Mouse (Mus musculus) CH12.LX (cell line): ENCODE data around the gene Ptgis. TPM values are rescaled to one million over a fixed set of nuclear protein-coding genes. Genes with fewer than 3 reads are reported as not detected.

Experiments
- DNase-seq: peaks from one replicate; pipeline ENCODE4 v3.0.0-alpha.2; 2013; ENCODE audit errors: extremely low read depth
- H3K27ac ChIP-seq: 2 replicates; pipeline ENCODE4 v1.5.1; 2012; ENCODE audit warnings: low read depth, mild to moderate bottlenecking, control low read depth, moderate library complexity; ENCODE audit not compliant: insufficient read depth
- H3K27me3 ChIP-seq: replicated peaks from 2 replicates; pipeline ENCODE3; 2012; ENCODE audit warnings: inconsistent platforms
- H3K36me3 ChIP-seq, 2 experiments: replicated peaks in 1 of 2; 2 replicates each; pipeline versions ENCODE3 to v1.6.1; 2012; ENCODE audit warnings: inconsistent platforms in 1 of 2, low read length in 1 of 2, mild to moderate bottlenecking in 1 of 2, mixed read lengths in 1 of 2, moderate library complexity in 1 of 2; ENCODE audit not compliant: control insufficient read depth in 1 of 2, insufficient read depth in 1 of 2
- H3K4me1 ChIP-seq, 2 experiments: 2 replicates each; pipeline ENCODE4 v1.6.1; 2012; ENCODE audit warnings: inconsistent platforms in 1 of 2, moderate library complexity in 1 of 2; ENCODE audit not compliant: insufficient read depth in 2 of 2, control insufficient read depth in 1 of 2
- H3K4me2 ChIP-seq: 2 replicates; pipeline ENCODE4 v1.6.1; 2012; ENCODE audit warnings: low read depth, mild to moderate bottlenecking, control low read depth; ENCODE audit not compliant: poor library complexity, insufficient read depth, severe bottlenecking
- H3K4me3 ChIP-seq, 3 experiments: fragments of 150-350 bp in 1 of 3; sonication (generic) in 1 of 3; replicated peaks in 1 of 3; 2 replicates each; pipeline versions ENCODE3 to v1.5.1; 2011 to 2012; ENCODE audit warnings: low read depth in 2 of 3, low read length in 2 of 3, mild to moderate bottlenecking in 2 of 3, moderate library complexity in 2 of 3, control low read depth in 1 of 3, improper control_type of control experiment in 1 of 3, inconsistent platforms in 1 of 3, mixed read lengths in 1 of 3; ENCODE audit not compliant: poor library complexity in 1 of 3
- H3K79me2 ChIP-seq: replicated peaks from 2 replicates; pipeline ENCODE4 v1.6.1; 2012; ENCODE audit warnings: mild to moderate bottlenecking, moderate library complexity; ENCODE audit not compliant: control insufficient read depth, poor library complexity, insufficient read depth, severe bottlenecking; ENCODE audit errors: extremely low read depth
- H3K9ac ChIP-seq: 2 replicates; pipeline ENCODE4 v1.6.1; 2012; ENCODE audit warnings: low read depth, mild to moderate bottlenecking, control low read depth, moderate library complexity; ENCODE audit not compliant: insufficient read depth
- H3K9me3 ChIP-seq: replicated peaks from 2 replicates; pipeline ENCODE3; 2012; ENCODE audit warnings: low read length, inconsistent platforms, mixed read lengths
- CHD1 ChIP-seq: IDR thresholded peaks from 2 replicates; pipeline ENCODE4 v1.6.1; 2012; ENCODE audit warnings: low read depth, low read length, improper control_type of control experiment, inconsistent platforms
- CTCF ChIP-seq, 2 experiments: IDR thresholded peaks in 1 of 2; conservative IDR thresholded peaks in 1 of 2; 2 replicates each; pipeline ENCODE4 v1.5.1; 2011 to 2012; ENCODE audit warnings: low read depth in 2 of 2, low read length in 2 of 2, improper control_type of control experiment in 1 of 2, inconsistent platforms in 1 of 2, mild to moderate bottlenecking in 1 of 2, moderate library complexity in 1 of 2
- E2F4 ChIP-seq: IDR thresholded peaks from 2 replicates; pipeline ENCODE4 v1.6.1; 2011; ENCODE audit warnings: low read depth, low read length, improper control_type of control experiment; ENCODE audit not compliant: insufficient replicate concordance
- ELF1 ChIP-seq: IDR thresholded peaks from 2 replicates; pipeline ENCODE4 v1.6.1; 2014; ENCODE audit warnings: low read depth, mild to moderate bottlenecking, inconsistent platforms, low read length, improper control_type of control experiment
- GABPA ChIP-seq: IDR thresholded peaks from 2 replicates; pipeline ENCODE4 v1.6.1; 2012; ENCODE audit warnings: low read depth, low read length, improper control_type of control experiment, inconsistent platforms; ENCODE audit not compliant: insufficient replicate concordance
- HCFC1 ChIP-seq: IDR thresholded peaks from 2 replicates; pipeline ENCODE4 v1.6.1; 2012; ENCODE audit warnings: low read depth, mild to moderate bottlenecking, inconsistent platforms, low read length, improper control_type of control experiment
- JUN ChIP-seq: IDR thresholded peaks from 2 replicates; pipeline ENCODE4 v1.6.1; 2011; ENCODE audit warnings: low read depth, mild to moderate bottlenecking, low read length, improper control_type of control experiment, moderate library complexity; ENCODE audit not compliant: insufficient read depth
- JUND ChIP-seq: conservative IDR thresholded peaks from 2 replicates; pipeline ENCODE4 v1.6.1; 2011; ENCODE audit warnings: low read depth, low read length, improper control_type of control experiment
- KAT2A ChIP-seq: IDR thresholded peaks from 2 replicates; pipeline ENCODE4 v1.6.1; 2012; ENCODE audit warnings: low read length, improper control_type of control experiment, inconsistent platforms; ENCODE audit not compliant: insufficient replicate concordance
- MAFK ChIP-seq: IDR thresholded peaks from 2 replicates; pipeline ENCODE4 v1.6.1; 2011; ENCODE audit warnings: low read length, improper control_type of control experiment; ENCODE audit not compliant: insufficient replicate concordance
- MYC ChIP-seq: IDR thresholded peaks from 2 replicates; pipeline ENCODE4 v1.6.1; 2011; ENCODE audit warnings: low read depth, mild to moderate bottlenecking, improper control_type of control experiment, low read length
- NRF1 ChIP-seq: IDR thresholded peaks from 2 replicates; pipeline ENCODE4 v1.6.1; 2014; ENCODE audit warnings: low read depth, mild to moderate bottlenecking, inconsistent platforms, low read length, improper control_type of control experiment, moderate library complexity
- POLR2AphosphoS2 ChIP-seq: IDR thresholded peaks from 2 replicates; pipeline ENCODE4 v1.6.1; 2011; ENCODE audit warnings: low read depth, low read length, improper control_type of control experiment
- RAD21 ChIP-seq: IDR thresholded peaks from 2 replicates; pipeline ENCODE4 v1.6.1; 2011; ENCODE audit warnings: low read depth, mild to moderate bottlenecking, low read length, improper control_type of control experiment, moderate library complexity
- RCOR1 ChIP-seq: conservative IDR thresholded peaks from 2 replicates; pipeline ENCODE4 v1.6.1; 2012; ENCODE audit warnings: low read depth, mild to moderate bottlenecking, inconsistent platforms, low read length, improper control_type of control experiment
- SMC3 ChIP-seq: IDR thresholded peaks from 2 replicates; pipeline ENCODE4 v1.6.1; 2011; ENCODE audit warnings: low read depth, low read length, improper control_type of control experiment
- TCF12 ChIP-seq: IDR thresholded peaks from 2 replicates; pipeline ENCODE4 v1.6.1; 2014; ENCODE audit warnings: low read depth, mild to moderate bottlenecking, inconsistent platforms, low read length, improper control_type of control experiment
- USF1 ChIP-seq: IDR thresholded peaks from 2 replicates; pipeline ENCODE4 v1.6.1; 2014; ENCODE audit warnings: low read depth, mild to moderate bottlenecking, inconsistent platforms, low read length, improper control_type of control experiment
- ZC3H11A ChIP-seq: IDR thresholded peaks from 2 replicates; pipeline ENCODE4 v1.6.1; 2012; ENCODE audit warnings: low read depth, mild to moderate bottlenecking, inconsistent platforms, low read length, improper control_type of control experiment
- ZNF384 ChIP-seq: IDR thresholded peaks from 2 replicates; pipeline ENCODE4 v1.6.1; 2012; ENCODE audit warnings: low read depth, low read length, improper control_type of control experiment, inconsistent platforms
- dilution Hi-C: fragments of 300-500 bp; cut with MboI; formaldehyde crosslinking; loops from 2 replicates; pipeline ENCODE4 v1.14.3; 2020; ENCODE audit warnings: low sequenced_read_pairs; ENCODE audit not compliant: extremely low pct_unique_long_range_greater_than_20kb, extremely low pct_ligation_motif_present
- in situ Hi-C: fragments of 300-500 bp; cut with MboI; formaldehyde crosslinking; loops from 3 replicates; pipeline ENCODE4 v1.14.3; 2019; ENCODE audit warnings: low sequenced_read_pairs, low pct_ligation_motif_present, low pct_unique_long_range_greater_than_20kb, mixed read lengths
- polyA plus RNA-seq: library from polyadenylated mRNA; unstranded; fragments of >175 nt; gene quantifications from 2 replicates; pipeline ENCODE4 v1.2.1, GENCODE M21; 2012; ENCODE audit warnings: low read depth; ENCODE audit not compliant: insufficient read length
- total RNA-seq, 2 experiments: library from RNA; depleted of rRNA; stranded (reverse); fragments of 300-350 nt in 1 of 2; fragments of >200 nt in 1 of 2; gene quantifications; 2 replicates each; pipeline ENCODE4 v1.2.3; 2012 to 2014

The Ptgis gene
- total and polyA plus RNA-seq, 3 experiments, result 7.0 to 15.9 (median 13.4) TPM

- Histone ChIP-seq H3K36me3 (no peaks in the 10 kb centered on the region), H3K79me2 (no peaks in the 10 kb centered on the region), H3K27ac (no peak overlapping the region), H3K27me3 (peaks cover 11% of the 10 kb centered on the region), H3K4me1 (peaks cover 5 to 16% of the 10 kb centered on the region in 2 experiments; a peak in 3 of 4 replicates), H3K9me3 (no peaks in the 10 kb centered on the region), H3K9ac (no peak overlapping the region), H3K4me2 (peak overlapping the region; percentile 1; the same call in 1 of the 2 replicates), H3K4me3 (no peak overlapping the region)
- in situ Hi-C loops, result loop anchor here (25.0 kb wide), 1 partner anchor 132 kb away; the partner anchor contains the start of gene Slc9a8
- dilution Hi-C loops, result no loop called here
- no peak for TF ChIP-seq TCF12
- TF ChIP-seq SMC3, result peak; percentile 98
- TF ChIP-seq RAD21, result peak; percentile 96
- TF ChIP-seq ZNF384, result no peak
- no peak for TF ChIP-seq GABPA
- TF ChIP-seq USF1, result no peak
- TF ChIP-seq MYC, result no peak
- TF ChIP-seq HCFC1, result no peak
- peak; percentile 86 to 95 for TF ChIP-seq CTCF (conservative IDR thresholded peaks at IDR 0.05 in 1 of 2, IDR thresholded peaks at IDR 0.05 in 1 of 2; ENCODE audit: low read depth in 2 of 2, low read length in 2 of 2)
- TF ChIP-seq KAT2A, result no peak
- TF ChIP-seq POLR2AphosphoS2, result no peak
- no peak for TF ChIP-seq CHD1
- TF ChIP-seq JUN, result no peak
- TF ChIP-seq MAFK, result no peak
- no peak for TF ChIP-seq E2F4
- TF ChIP-seq JUND, result no peak
- no peak for TF ChIP-seq RCOR1
- peak; percentile 91 for TF ChIP-seq ZC3H11A
- 0 out of 2 replicates have a peak, but pooled peaks have one; percentile 3 for TF ChIP-seq NRF1
- TF ChIP-seq ELF1, result no peak
- peak; percentile 60 for DNase-seq
Measured at GRCm38 (mm10) chr2:167280090-167280985, 39.9 kb upstream of the Ptgis start.
